Comparison of ENCODE assay signal across 28 mouse cellular contexts in the genomic region with DNA sequence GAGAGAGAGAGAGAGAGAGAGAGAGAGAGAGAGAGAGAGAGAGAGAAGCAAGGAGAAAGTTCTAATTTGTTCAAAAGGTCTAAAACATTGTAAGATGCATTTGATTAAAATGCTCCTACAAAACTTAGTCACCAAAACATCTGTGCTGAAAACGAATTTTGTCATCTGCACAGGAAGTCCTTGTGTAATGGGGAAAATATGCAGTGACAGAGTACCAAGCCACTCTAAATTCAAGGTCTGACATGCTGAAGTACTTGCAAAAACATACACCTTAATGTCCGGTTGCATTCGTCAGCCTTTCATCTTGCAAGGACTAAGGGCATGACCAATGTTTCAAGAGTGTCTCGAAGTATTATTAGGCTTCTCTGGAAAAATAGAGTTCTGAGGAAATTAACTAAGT. TPM values are rescaled to one million over a fixed set of nuclear protein-coding genes. Genes with fewer than 3 reads are reported as not detected.
DNase-seq lines count a peak whose midpoint lies in the region; ATAC-seq lines count a peak whose summit lies in the region.
"Had no signal": no experiment of that assay in that cellular context is flagged by ENCODE, and none has a peak within 500 bp of the region (broad histone marks: within the 10 kb centered on the region; RNA-seq: fewer than 3 reads in every experiment).

No protein-coding gene starts in this region.

- H3K27me3 ChIP-seq in midbrain, embryonic 15.5 days (replicated peaks), result no peaks in the 10 kb centered on the region
- H3K27me3 ChIP-seq: CH12.LX; embryonic facial prominence, embryonic 12.5 days; forebrain, embryonic 13.5 days; forebrain, embryonic 15.5 days had no signal

- no peak overlapping the region for H3K4me3 ChIP-seq in midbrain, embryonic 15.5 days
- H3K4me3 ChIP-seq: embryonic facial prominence, embryonic 10.5 days; embryonic facial prominence, embryonic 12.5 days; forebrain, embryonic 13.5 days; forebrain, embryonic 15.5 days had no signal

- no peak overlapping the region for H3K27ac ChIP-seq in midbrain, embryonic 15.5 days
- H3K27ac ChIP-seq: embryonic facial prominence, embryonic 10.5 days; embryonic facial prominence, embryonic 12.5 days; forebrain, embryonic 13.5 days; forebrain, embryonic 15.5 days had no signal

- WGBS in midbrain, embryonic 15.5 days, result 82% methylated on average over 4 of the region's 4 CpGs

- no peaks in the 10 kb centered on the region for H3K9me3 ChIP-seq in midbrain, embryonic 15.5 days
- H3K9me3 ChIP-seq: embryonic facial prominence, embryonic 10.5 days; embryonic facial prominence, embryonic 12.5 days; forebrain, embryonic 13.5 days; forebrain, embryonic 15.5 days; G1E had no signal

- no peaks in the 10 kb centered on the region for H3K36me3 ChIP-seq in midbrain, embryonic 15.5 days (replicated peaks)
- H3K36me3 ChIP-seq: embryonic facial prominence, embryonic 10.5 days; embryonic facial prominence, embryonic 12.5 days; forebrain, embryonic 15.5 days; G1E had no signal

- ATAC-seq in granulocyte monocyte progenitor cell, adult 5-6 weeks (replicated peaks; ENCODE audit: poor library complexity, severe bottlenecking), result peak; percentile 57; the same call in 1 of the 2 replicates
- peak; percentile 37 for ATAC-seq in megakaryocyte progenitor cell, adult 5-6 weeks (replicated peaks; ENCODE audit: poor library complexity)
- ATAC-seq in midbrain, embryonic 15.5 days (replicated peaks), result no peak
- ATAC-seq: activated CD4-positive, CD25-positive, alpha-beta regulatory T cell, adult 4 months; CD4-positive, CD25-positive, alpha-beta regulatory T cell, adult 4 months; forebrain, embryonic 13.5 days; forebrain, embryonic 15.5 days; forebrain, postnatal 0 days; Patski had no signal

- peak; percentile 32 for DNase-seq in 3134 (ENCODE audit: extremely low read depth, insufficient read length, low spot score)
- DNase-seq in 3T3-L1 (ENCODE audit: low read depth, low spot score), result peak; percentile 41
- no peak for DNase-seq in neural tube, embryonic 10.5 days (ENCODE audit: extremely low spot score, low spot score)
- no peak for DNase-seq in frontal cortex, postnatal 36 days (ENCODE audit: low spot score in 2 of 2)
- DNase-seq: adrenal gland, adult 8-10 months; adrenal gland, postnatal 14 days; adrenal gland, postnatal 36 days; B cell, adult 2 months; cerebellum, adult 11-12 months; cerebellum, adult 2 months; cerebellum, adult 9-10 months; cerebellum, postnatal 10 days; cerebellum, postnatal 25 days; forebrain, postnatal 0 days had no signal

- no peak overlapping the region for H3K9ac ChIP-seq in midbrain, embryonic 15.5 days
- H3K9ac ChIP-seq: embryonic facial prominence, embryonic 12.5 days; forebrain, embryonic 13.5 days; forebrain, embryonic 15.5 days; forebrain, postnatal 0 days had no signal

- no peak overlapping the region for H3K4me2 ChIP-seq in midbrain, embryonic 15.5 days
- H3K4me2 ChIP-seq: embryonic facial prominence, embryonic 12.5 days; forebrain, embryonic 13.5 days; forebrain, embryonic 15.5 days had no signal

- H3K4me1 ChIP-seq in midbrain, embryonic 15.5 days, result no peaks in the 10 kb centered on the region
- H3K4me1 ChIP-seq: embryonic facial prominence, embryonic 10.5 days; embryonic facial prominence, embryonic 12.5 days; forebrain, embryonic 13.5 days; forebrain, embryonic 15.5 days had no signal

RNA-seq across cellular contexts. Expression of gene Hao1, which starts 15.7 kb away (rescaled TPM):
- not detected in 2 replicates for total RNA-seq in granulocyte monocyte progenitor cell, adult 5-6 weeks (2014; fragmentation: Nextera tagmentation)
- not detected in 2 replicates for total RNA-seq in granulocyte monocyte progenitor cell, adult 5-6 weeks (2017)
- total RNA-seq in megakaryocyte progenitor cell, adult 5-6 weeks (2015), result 0.10 and 0.30 TPM in 2 replicates
- total RNA-seq in megakaryocyte progenitor cell, adult 5-6 weeks (2017), result 0.37 TPM in 1 of 2 replicates, not detected in the other
- polyA plus RNA-seq in midbrain, embryonic 15.5 days (2015; fragmentation: Nextera tagmentation; extraction: Ambion mirVana), result 0.08 TPM in 1 of 2 replicates, not detected in the other
- total RNA-seq: G1E had no signal
- polyA plus RNA-seq: CD4-positive, CD25-positive, alpha-beta regulatory T cell, adult 4 months; cerebellum, adult 2 months; embryonic facial prominence, embryonic 10.5 days; embryonic facial prominence, embryonic 12.5 days; embryonic facial prominence, embryonic 14.5 days; forebrain, embryonic 11.5 days; forebrain, embryonic 13.5 days; G1E; Patski had no signal

Comparison
In these comparisons a context has a peak if more than half of its experiments do, and no peak if none do; other contexts are left out.
1. DNase-seq: peak in 3134 (single experiment) and 3T3-L1 (single experiment); none in neural tube, embryonic 10.5 days (single experiment) and frontal cortex, postnatal 36 days (0 of 2).